Mouse (Mus musculus) lung, postnatal 0 days (tissue): ENCODE measurements around the gene Unc5c.

Source experiments
- CTCF ChIP-seq: IDR thresholded peaks from 2 replicates; pipeline ENCODE4 v1.5.1; 2016; ENCODE audit warnings: antibody characterized with exemption, mild to moderate bottlenecking
- EP300 ChIP-seq: IDR thresholded peaks from 2 replicates; pipeline ENCODE4 v1.6.1; 2016; ENCODE audit warnings: antibody characterized with exemption, mild to moderate bottlenecking, control low read depth

DNA sequence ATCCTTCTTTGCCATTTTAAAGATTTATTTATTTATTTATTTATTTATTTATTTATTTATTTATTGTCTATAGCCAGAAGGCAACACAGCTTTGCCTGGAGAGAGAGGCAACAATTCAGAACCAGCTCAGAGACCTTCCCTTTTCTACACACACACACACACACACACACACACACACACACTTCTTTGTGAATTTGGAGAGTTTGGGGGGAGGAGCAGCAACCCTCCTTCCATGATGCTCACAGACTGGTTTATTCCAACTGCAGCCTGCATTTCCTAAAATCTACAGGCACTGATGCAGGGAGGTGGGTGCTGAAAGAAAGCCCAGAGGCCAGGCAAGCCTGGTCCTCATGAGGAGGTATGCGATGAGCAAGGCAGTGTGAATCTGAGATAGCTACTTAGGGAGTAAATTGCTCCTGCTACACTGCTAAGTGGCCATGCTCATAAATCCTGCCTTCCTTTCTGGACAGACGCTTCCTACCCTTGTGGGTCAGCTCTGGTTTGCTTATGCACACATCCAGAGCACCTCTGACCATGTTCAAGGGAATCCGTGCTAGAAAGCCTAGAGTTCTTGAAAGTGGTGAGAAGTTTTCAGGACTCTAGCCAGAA, 1.8 kb downstream of the Unc5c start:
- no peak for TF ChIP-seq EP300
- no peak for TF ChIP-seq CTCF
